Mouse (Mus musculus): ENCODE data around the gene Haus2. TPM values are rescaled to one million over a fixed set of nuclear protein-coding genes. Genes with fewer than 3 reads are reported as not detected.

The Haus2 gene
- polyA plus RNA-seq, 1 experiment from 2014 or later, result 40.5 TPM

- no peak overlapping the region for H3K4me3 ChIP-seq
- no peaks in the 10 kb centered on the region for H3K36me3 ChIP-seq (replicated peaks)
- H3K27ac ChIP-seq, result no peak overlapping the region
- H3K9me3 ChIP-seq, result no peaks in the 10 kb centered on the region
- H3K27me3 ChIP-seq (ENCODE audit: poor library complexity, severe bottlenecking), result no peaks in the 10 kb centered on the region
- 74% methylated on average over 5 of the region's 5 CpGs for WGBS
- no peak for DNase-seq (ENCODE audit: extremely low spot score, low spot score)
- H3K4me1 ChIP-seq, result no peaks in the 10 kb centered on the region
Measured at GRCm38 (mm10) chr2:120658486-120658885, 49.3 kb downstream of the Haus2 start.

GRCm38 (mm10) chr2:120659318-120659717 is 50.1 kb downstream of the Haus2 start:
- H3K4me3 ChIP-seq, result no peak overlapping the region
- H3K27ac ChIP-seq, result no peak overlapping the region
- no peaks in the 10 kb centered on the region for H3K36me3 ChIP-seq (replicated peaks)
- no peaks in the 10 kb centered on the region for H3K4me1 ChIP-seq
- no peaks in the 10 kb centered on the region for H3K27me3 ChIP-seq (ENCODE audit: poor library complexity, severe bottlenecking)
- no peaks in the 10 kb centered on the region for H3K9me3 ChIP-seq
- no peak for DNase-seq (ENCODE audit: extremely low spot score, low spot score)

- DNase-seq (ENCODE audit: extremely low spot score, low spot score), result no peak
- WGBS, result 92% methylated on average over 5 of the region's 5 CpGs
- Histone ChIP-seq H3K4me1 (no peaks in the 10 kb centered on the region), H3K27ac (no peak overlapping the region), H3K36me3 (replicated peaks) (no peaks in the 10 kb centered on the region), H3K27me3 (ENCODE audit: poor library complexity, severe bottlenecking) (no peaks in the 10 kb centered on the region), H3K4me3 (no peak overlapping the region), H3K9me3 (no peaks in the 10 kb centered on the region)
Measured at GRCm38 (mm10) chr2:120660486-120661078, 51.4 kb downstream of the Haus2 start.

GRCm38 (mm10) chr2:120662766-120663165 is 53.6 kb downstream of the Haus2 start:
- no peaks in the 10 kb centered on the region for H3K9me3 ChIP-seq
- H3K27ac ChIP-seq, result no peak overlapping the region
- H3K4me3 ChIP-seq, result no peak overlapping the region
- no peaks in the 10 kb centered on the region for H3K4me1 ChIP-seq
- no peak for DNase-seq (ENCODE audit: extremely low spot score, low spot score)
- H3K36me3 ChIP-seq (replicated peaks), result no peaks in the 10 kb centered on the region; the same call in 1 of the 2 replicates
- no peaks in the 10 kb centered on the region for H3K27me3 ChIP-seq (ENCODE audit: poor library complexity, severe bottlenecking)

GRCm38 (mm10) chr2:120663491-120664154 is 54.4 kb downstream of the Haus2 start:
- no peak for DNase-seq (ENCODE audit: extremely low spot score, low spot score)
- 80% methylated on average over 3 of the region's 3 CpGs for WGBS

GRCm38 (mm10) chr2:120667446-120667845 is 58.3 kb downstream of the Haus2 start:
- Histone ChIP-seq H3K27ac (no peak overlapping the region), H3K4me3 (no peak overlapping the region), H3K4me1 (no peaks in the 10 kb centered on the region), H3K27me3 (ENCODE audit: poor library complexity, severe bottlenecking) (no peaks in the 10 kb centered on the region), H3K9me3 (no peaks in the 10 kb centered on the region), H3K36me3 (replicated peaks) (no peaks in the 10 kb centered on the region; the same call in 1 of the 2 replicates)
- 93% methylated on average over 2 of the region's 2 CpGs for WGBS
- no peak for DNase-seq (ENCODE audit: extremely low spot score, low spot score)

More at GRCm38 (mm10) chr2:120663491-120664154, 54.4 kb downstream of the Haus2 start:
- Histone ChIP-seq H3K27me3 (ENCODE audit: poor library complexity, severe bottlenecking) (no peaks in the 10 kb centered on the region), H3K36me3 (replicated peaks) (no peaks in the 10 kb centered on the region; the same call in 1 of the 2 replicates), H3K4me1 (no peaks in the 10 kb centered on the region), H3K27ac (no peak overlapping the region), H3K9me3 (no peaks in the 10 kb centered on the region), H3K4me3 (no peak overlapping the region)

GRCm38 (mm10) chr2:120670253-120670652 is 61.1 kb downstream of the Haus2 start:
- H3K9me3 ChIP-seq, result no peaks in the 10 kb centered on the region
- no peak for DNase-seq (ENCODE audit: extremely low spot score, low spot score)
- 89% methylated on average over 2 of the region's 2 CpGs for WGBS

More at GRCm38 (mm10) chr2:120670253-120670652, 61.1 kb downstream of the Haus2 start:
- H3K36me3 ChIP-seq (replicated peaks), result no peaks in the 10 kb centered on the region; the same call in 1 of the 2 replicates
- no peak overlapping the region for H3K4me3 ChIP-seq
- no peak overlapping the region for H3K27ac ChIP-seq
- no peaks in the 10 kb centered on the region for H3K4me1 ChIP-seq
- H3K27me3 ChIP-seq (ENCODE audit: poor library complexity, severe bottlenecking), result no peaks in the 10 kb centered on the region

Other genes with a start within 250 kb of the Haus2 start
- 6.6 and 7.5 TPM in 2 replicates for gene Ganc, start 205.5 kb upstream of the Haus2 start, polyA plus RNA-seq (2016; fragmentation: Nextera tagmentation; extraction: Ambion mirVana)
- 5.6 TPM in 2 replicates for gene Tmem87a, start 205.3 kb upstream of the Haus2 start, polyA plus RNA-seq (2016; fragmentation: Nextera tagmentation; extraction: Ambion mirVana)
- gene Capn3, start 153.4 kb upstream of the Haus2 start, polyA plus RNA-seq (2016; fragmentation: Nextera tagmentation; extraction: Ambion mirVana), result 7.7 and 8.2 TPM in 2 replicates
- gene Zfp106, start 45.5 kb upstream of the Haus2 start, polyA plus RNA-seq (2016; fragmentation: Nextera tagmentation; extraction: Ambion mirVana), result 83.1 and 87.3 TPM in 2 replicates
- gene Snap23, start 41.7 kb upstream of the Haus2 start, polyA plus RNA-seq (2016; fragmentation: Nextera tagmentation; extraction: Ambion mirVana), result 50.5 and 56.2 TPM in 2 replicates
- gene Lrrc57, start 137 bp downstream of the Haus2 start, polyA plus RNA-seq (2016; fragmentation: Nextera tagmentation; extraction: Ambion mirVana), result 29.3 and 32.0 TPM in 2 replicates
- gene Stard9, start 19.7 kb downstream of the Haus2 start, polyA plus RNA-seq (2016; fragmentation: Nextera tagmentation; extraction: Ambion mirVana), result 2.4 and 2.9 TPM in 2 replicates
- gene Cdan1, start 240.7 kb downstream of the Haus2 start, polyA plus RNA-seq (2016; fragmentation: Nextera tagmentation; extraction: Ambion mirVana), result 4.7 and 6.5 TPM in 2 replicates
- 3.7 and 5.2 TPM in 2 replicates for gene Ttbk2, start 241.2 kb downstream of the Haus2 start, polyA plus RNA-seq (2016; fragmentation: Nextera tagmentation; extraction: Ambion mirVana)